Mouse (Mus musculus) heart, embryonic 16.5 days (tissue): ENCODE data around the gene Rngtt. TPM values are rescaled to one million over a fixed set of nuclear protein-coding genes. Genes with fewer than 3 reads are reported as not detected.

Experiments used
- ATAC-seq: fragments of 200-750 bp; cut with Nextera tagmentation; replicated peaks from 2 replicates; pipeline ENCODE4 v1.8.0; 2017; ENCODE audit warnings: moderate number of reproducible peaks; ENCODE audit not compliant: insufficient read depth, low FRiP score; ENCODE audit errors: extremely low read depth
- H3K27ac ChIP-seq: fragments of 300-500 bp; sonication (generic); 2 replicates; pipeline ENCODE4 v1.5.1; 2014; ENCODE audit warnings: mild to moderate bottlenecking, low read length, control low read depth, moderate library complexity
- H3K27me3 ChIP-seq: fragments of 300-500 bp; sonication (generic); 2 replicates; pipeline ENCODE4 v1.6.1; 2014; ENCODE audit warnings: low read length, mixed read lengths; ENCODE audit not compliant: control insufficient read depth, insufficient read depth
- H3K36me3 ChIP-seq: fragments of 300-500 bp; sonication (generic); 2 replicates; pipeline ENCODE4 v1.6.1; 2014; ENCODE audit not compliant: control insufficient read depth, insufficient read depth
- H3K4me1 ChIP-seq: fragments of 300-500 bp; sonication (generic); 2 replicates; pipeline ENCODE4 v1.6.1; 2014; ENCODE audit warnings: low read length, mixed read lengths; ENCODE audit not compliant: control insufficient read depth, insufficient read depth
- H3K4me2 ChIP-seq: fragments of 300-500 bp; sonication (generic); 2 replicates; pipeline ENCODE4 v1.6.1; 2014; ENCODE audit warnings: low read depth, mild to moderate bottlenecking, control low read depth, low read length
- H3K4me3 ChIP-seq: fragments of 300-500 bp; sonication (generic); 2 replicates; pipeline ENCODE4 v1.5.1; 2014; ENCODE audit warnings: mild to moderate bottlenecking, control low read depth, low read length
- H3K9ac ChIP-seq: fragments of 300-500 bp; sonication (generic); 2 replicates; pipeline ENCODE4 v1.6.1; 2014; ENCODE audit warnings: low read length, control low read depth
- H3K9me3 ChIP-seq: fragments of 300-500 bp; sonication (generic); replicated peaks from 2 replicates; pipeline ENCODE4 v1.6.1; 2016; ENCODE audit warnings: low read length; ENCODE audit not compliant: control insufficient read depth
- WGBS: fragments of 180-500 bp; shearing (Covaris S2); extraction: QIAGEN DNeasy Blood & Tissue Kit; methylation state at CpG from one replicate; pipeline ENCODE4 v1.1.7; 2014; 5-methylcytosine and 5-hydroxymethylcytosine counted together
- polyA plus RNA-seq: library from polyadenylated mRNA; unstranded; fragments of >200 nt; fragmentation: Nextera tagmentation; extraction: Ambion mirVana; gene quantifications from 2 replicates; pipeline ENCODE4 v1.2.1, GENCODE M21; 2015

Rngtt gene
- polyA plus RNA-seq, 1 experiment from 2014 or later, result 15.1 TPM

GRCm38 (mm10) chr4:33491108-33491507 lies 181.0 kb downstream of the Rngtt start:
- 61% methylated on average over 1 of the region's 1 CpGs for WGBS
- Histone ChIP-seq H3K9ac (no peak overlapping the region), H3K4me1 (no peaks in the 10 kb centered on the region; the same call in 1 of the 2 replicates), H3K27ac (no peak overlapping the region), H3K4me2 (no peak overlapping the region), H3K27me3 (no peaks in the 10 kb centered on the region), H3K36me3 (no peaks in the 10 kb centered on the region; the same call in 1 of the 2 replicates), H3K4me3 (no peak overlapping the region), H3K9me3 (0 out of 2 replicates have a peak, but pooled peaks cover 6% of the 10 kb centered on the region)
- ATAC-seq, result no peak

- Histone ChIP-seq H3K4me3 (no peak overlapping the region), H3K4me2 (no peak overlapping the region), H3K4me1 (peaks cover 2% of the 10 kb centered on the region; the same call in 1 of the 2 replicates), H3K27ac (no peak overlapping the region), H3K9me3 (0 out of 2 replicates have a peak, but pooled peaks cover 6% of the 10 kb centered on the region), H3K36me3 (no peaks in the 10 kb centered on the region; the same call in 1 of the 2 replicates), H3K27me3 (no peaks in the 10 kb centered on the region), H3K9ac (no peak overlapping the region)
- WGBS, result 97% methylated on average over 2 of the region's 2 CpGs
- no peak for ATAC-seq
These were observed 184.3 kb downstream of the Rngtt start for GRCm38 (mm10) chr4:33494377-33494776.

- H3K9me3 ChIP-seq, result 0 out of 2 replicates have a peak, but pooled peaks cover 6% of the 10 kb centered on the region
- no peak overlapping the region for H3K4me2 ChIP-seq
- H3K4me1 ChIP-seq, result 0 out of 2 replicates have a peak, but pooled peaks cover 2% of the 10 kb centered on the region
- WGBS, result 62% methylated on average over 2 of the region's 2 CpGs
- no peak overlapping the region for H3K27ac ChIP-seq
- peaks cover 5% of the 10 kb centered on the region; the same call in 1 of the 2 replicates for H3K36me3 ChIP-seq
- H3K4me3 ChIP-seq, result no peak overlapping the region
- H3K9ac ChIP-seq, result no peak overlapping the region
- no peak for ATAC-seq
- peaks cover 11% of the 10 kb centered on the region for H3K27me3 ChIP-seq
These were observed 186.9 kb downstream of the Rngtt start for GRCm38 (mm10) chr4:33496985-33497384.

GRCm38 (mm10) chr4:33497657-33498056 lies 187.5 kb downstream of the Rngtt start:
- Histone ChIP-seq H3K9me3 (0 out of 2 replicates have a peak, but pooled peaks cover 6% of the 10 kb centered on the region), H3K9ac (no peak overlapping the region), H3K27me3 (peaks cover 13% of the 10 kb centered on the region), H3K4me3 (no peak overlapping the region), H3K27ac (no peak overlapping the region), H3K4me1 (0 out of 2 replicates have a peak, but pooled peaks cover 2% of the 10 kb centered on the region), H3K4me2 (no peak overlapping the region), H3K36me3 (peaks cover 5% of the 10 kb centered on the region; the same call in 1 of the 2 replicates)
- ATAC-seq, result no peak

GRCm38 (mm10) chr4:33498160-33498874 lies 188.2 kb downstream of the Rngtt start:
- Histone ChIP-seq H3K4me2 (no peak overlapping the region), H3K27ac (no peak overlapping the region), H3K4me1 (0 out of 2 replicates have a peak, but pooled peaks cover 2% of the 10 kb centered on the region), H3K9me3 (0 out of 2 replicates have a peak, but pooled peaks cover 6% of the 10 kb centered on the region), H3K9ac (no peak overlapping the region), H3K27me3 (peaks cover 13% of the 10 kb centered on the region), H3K4me3 (no peak overlapping the region), H3K36me3 (peaks cover 5% of the 10 kb centered on the region; the same call in 1 of the 2 replicates)
- 74% methylated on average over 4 of the region's 4 CpGs for WGBS
- ATAC-seq, result 0 out of 2 replicates have a peak, but pooled peaks have one; percentile 28

GRCm38 (mm10) chr4:33506638-33507037 lies 196.5 kb downstream of the Rngtt start:
- no peak for ATAC-seq
- no peak overlapping the region for H3K4me3 ChIP-seq
- no peaks in the 10 kb centered on the region for H3K9me3 ChIP-seq
- no peak overlapping the region for H3K27ac ChIP-seq
- H3K36me3 ChIP-seq, result 0 out of 2 replicates have a peak, but pooled peaks cover 4% of the 10 kb centered on the region
- peaks cover 10% of the 10 kb centered on the region for H3K4me1 ChIP-seq
- no peak overlapping the region for H3K4me2 ChIP-seq
- H3K27me3 ChIP-seq, result peaks cover 39% of the 10 kb centered on the region
- H3K9ac ChIP-seq, result no peak overlapping the region

GRCm38 (mm10) chr4:33510544-33510943 lies 200.4 kb downstream of the Rngtt start:
- H3K27me3 ChIP-seq, result peaks cover 43% of the 10 kb centered on the region
- no peak overlapping the region for H3K27ac ChIP-seq
- 36% methylated on average over 10 of the region's 10 CpGs for WGBS
- no peak overlapping the region for H3K4me3 ChIP-seq
- peaks cover 10% of the 10 kb centered on the region for H3K4me1 ChIP-seq
- no peaks in the 10 kb centered on the region for H3K9me3 ChIP-seq
- ATAC-seq, result peak; percentile 77
- no peak overlapping the region for H3K9ac ChIP-seq
- peak overlapping the region; percentile 60 for H3K4me2 ChIP-seq
- H3K36me3 ChIP-seq, result no peaks in the 10 kb centered on the region

GRCm38 (mm10) chr4:33513421-33513820 lies 203.3 kb downstream of the Rngtt start:
- H3K36me3 ChIP-seq, result no peaks in the 10 kb centered on the region
- no peak overlapping the region for H3K4me3 ChIP-seq
- WGBS, result 71% methylated on average over 3 of the region's 3 CpGs
- peaks cover 9% of the 10 kb centered on the region for H3K9me3 ChIP-seq
- H3K27ac ChIP-seq, result no peak overlapping the region
- peaks cover 36% of the 10 kb centered on the region for H3K27me3 ChIP-seq
- no peak for ATAC-seq
- H3K4me2 ChIP-seq, result no peak overlapping the region
- H3K4me1 ChIP-seq, result peaks cover 10% of the 10 kb centered on the region
- no peak overlapping the region for H3K9ac ChIP-seq
